Mouse (Mus musculus): ENCODE data around the gene Fam78a.

GRCm38 (mm10) chr2:32043836-32044235 is 40.8 kb downstream of the Fam78a start:
- TF ChIP-seq ZC3H11A (IDR thresholded peaks at IDR 0.05; ENCODE audit: borderline replicate concordance, low read depth, low read length) (no peak), ZNF384 (IDR thresholded peaks at IDR 0.05; ENCODE audit: low read depth, low read length) (no peak)

Measured in ES-E14 (cell line).